Mouse (Mus musculus): ENCODE measurements around the gene 9130023H24Rik. TPM values are rescaled to one million over a fixed set of nuclear protein-coding genes. Genes with fewer than 3 reads are reported as not detected.
A peak's percentile ranks its signal among the peaks of the same experiment; 100 is the strongest.

The 9130023H24Rik gene
- total RNA-seq, 2 experiments from 2014 or later, result 4.6 to 5.5 TPM

GRCm38 (mm10) chr7:128247443-128247842, 9.6 kb upstream of the 9130023H24Rik start:
- DNase-seq (ENCODE audit: low spot score in 2 of 2), result peak; percentile 71 to 90

- peak; percentile 54 to 73 for DNase-seq (ENCODE audit: low spot score in 2 of 2)
Observed at GRCm38 (mm10) chr7:128246496-128247391, 8.9 kb upstream of the 9130023H24Rik start, which contains the start of gene Tgfb1i1. TSS of gene Tgfb1i1 (plus strand) at chr7:128246812.

DNA sequence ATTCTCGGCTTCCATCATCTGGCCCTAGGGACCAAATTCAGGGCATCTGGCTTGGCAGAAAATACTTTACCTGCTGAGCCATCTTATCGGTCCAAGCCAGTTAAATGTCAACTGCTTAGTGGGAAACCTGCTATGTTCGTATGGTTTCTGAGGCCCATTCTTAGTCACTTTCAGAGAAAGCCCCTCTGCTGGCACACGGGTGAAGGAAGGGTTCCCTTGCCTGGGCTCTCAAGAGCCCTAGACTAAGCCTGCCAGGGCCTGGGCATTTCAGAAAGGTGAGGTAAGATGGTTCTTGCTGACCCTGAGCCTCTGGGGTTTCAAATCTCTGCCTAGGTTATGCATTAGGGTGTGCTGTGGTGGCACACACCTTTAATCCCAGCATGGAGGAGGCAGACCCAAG, 7.7 kb upstream of the 9130023H24Rik start:
- no peak for DNase-seq (ENCODE audit: low spot score in 2 of 2)

DNA sequence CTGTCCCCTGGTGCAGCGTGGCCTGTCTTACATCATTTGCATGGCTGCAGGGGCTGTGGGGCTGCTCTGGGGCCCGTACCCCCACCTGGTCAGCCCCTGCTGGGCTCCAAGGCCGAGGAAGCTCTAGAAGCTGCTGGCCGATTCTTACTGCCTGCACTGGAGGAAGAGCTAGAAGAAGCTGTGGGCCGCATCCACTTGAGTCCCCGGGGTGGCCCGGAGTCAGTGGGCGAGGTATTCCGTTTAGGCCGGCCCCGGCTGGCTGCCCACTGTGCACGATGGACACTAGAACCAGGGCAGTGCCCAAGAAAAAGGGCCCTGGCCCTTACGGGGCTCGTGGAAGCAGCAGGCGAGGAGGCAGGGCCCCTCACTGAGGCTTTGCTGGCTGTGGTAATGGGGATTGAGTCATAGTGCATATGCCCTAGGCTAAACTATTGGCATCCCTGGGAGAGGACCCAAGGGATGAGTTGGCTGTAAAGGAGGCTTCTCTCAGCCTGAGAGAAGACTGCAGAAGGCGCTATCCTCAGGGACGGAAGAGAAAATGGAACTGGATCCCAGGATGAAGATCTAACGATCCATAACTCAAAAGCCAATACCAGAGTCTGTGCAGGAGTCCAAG, 6.7 kb upstream of the 9130023H24Rik start:
- no peak for DNase-seq (ENCODE audit: low spot score in 2 of 2)

DNA sequence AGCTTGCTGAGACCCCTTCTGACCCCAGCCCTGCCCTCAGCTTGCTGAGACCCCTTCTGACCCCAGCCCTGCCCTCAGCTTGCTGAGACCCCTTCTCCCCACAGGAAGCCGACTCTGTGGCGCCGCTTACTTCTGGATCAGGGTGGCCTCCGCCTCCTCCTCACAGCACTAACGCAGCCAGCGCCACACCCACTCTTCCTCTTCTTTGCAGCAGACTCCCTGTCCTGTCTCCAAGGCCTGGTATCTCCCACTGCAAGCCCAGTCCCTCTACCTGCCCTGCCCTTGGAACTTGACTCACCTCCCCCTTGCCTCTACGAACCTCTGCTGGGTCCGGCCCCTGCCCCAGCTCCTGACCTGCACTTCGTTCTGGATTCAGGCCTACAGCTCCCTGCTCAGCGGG, 6.1 kb upstream of the 9130023H24Rik start:
- no peak for DNase-seq (ENCODE audit: low spot score in 2 of 2)

GRCm38 (mm10) chr7:128242331-128242730, 4.5 kb upstream of the 9130023H24Rik start:
- DNase-seq (ENCODE audit: low spot score in 2 of 2), result no peak

DNA sequence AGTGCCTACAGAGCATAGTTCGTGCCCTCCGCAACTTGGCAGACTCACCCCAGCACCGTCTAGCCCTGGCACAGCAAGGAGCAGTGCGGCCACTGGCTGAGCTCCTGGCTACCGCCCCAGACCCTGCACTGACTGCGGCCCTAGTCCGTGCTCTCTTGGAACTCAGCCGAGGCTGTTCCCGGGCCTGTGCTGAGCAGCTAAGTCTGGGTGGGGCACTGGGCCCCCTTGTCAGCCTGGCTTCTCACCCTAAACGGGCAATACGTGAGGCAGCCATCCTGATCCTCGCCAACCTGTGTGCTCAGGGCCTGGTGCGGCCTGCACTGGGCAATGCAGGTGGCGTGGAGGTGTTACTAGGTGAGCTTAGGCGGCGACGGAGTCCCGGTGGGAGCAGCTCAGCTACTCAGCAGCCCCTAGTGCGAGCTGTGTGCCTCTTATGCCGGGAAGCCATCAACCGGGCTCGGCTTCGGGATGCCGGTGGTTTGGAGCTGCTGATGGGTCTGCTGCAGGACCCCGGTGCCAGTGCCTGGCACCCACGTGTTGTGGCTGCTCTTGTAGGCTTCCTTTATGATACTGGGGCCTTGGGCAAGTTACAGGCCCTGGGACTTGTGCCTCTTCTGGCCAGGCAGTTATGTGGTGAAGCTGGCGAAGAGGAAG, 2.4 kb upstream of the 9130023H24Rik start:
- DNase-seq (ENCODE audit: low spot score in 2 of 2), result no peak

DNA sequence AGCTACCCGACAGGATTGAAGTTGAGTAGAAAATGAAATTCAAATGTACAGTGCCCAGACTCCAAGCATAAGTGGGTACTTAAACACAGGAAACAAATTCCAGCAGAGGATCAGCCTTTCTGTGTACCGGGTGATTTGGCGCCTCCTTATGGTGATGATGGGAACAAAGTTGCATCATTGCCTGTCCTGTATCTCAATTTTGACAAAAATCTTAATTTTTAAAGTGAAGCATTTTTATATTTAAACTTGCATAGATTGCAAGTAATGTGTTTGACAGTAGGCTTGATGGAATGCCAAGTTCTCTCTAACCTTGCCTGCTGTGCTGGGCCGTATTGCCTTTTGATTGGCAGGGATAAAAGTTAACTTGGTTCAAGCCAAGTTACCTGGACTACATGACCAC, 1.2 kb upstream of the 9130023H24Rik start:
- no peak for DNase-seq (ENCODE audit: low spot score in 2 of 2)

DNA sequence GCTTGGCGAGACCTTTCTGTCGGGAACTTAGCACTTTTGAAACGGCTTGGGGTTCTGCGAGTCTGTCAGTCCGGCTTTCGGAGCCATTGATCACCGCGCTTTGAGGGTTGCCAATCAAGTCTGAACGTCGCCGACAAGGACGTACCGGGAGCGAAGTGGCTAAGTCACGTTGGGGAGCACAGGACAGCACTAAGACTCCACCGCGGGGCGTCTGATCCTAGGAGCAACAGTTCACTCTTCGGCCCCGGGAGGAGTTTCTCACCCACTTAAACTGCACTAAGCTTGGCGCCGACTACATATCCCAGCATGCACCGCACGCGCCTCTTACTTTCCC, 271 bp downstream of the 9130023H24Rik start:
- no peak for DNase-seq (ENCODE audit: low spot score in 2 of 2)

- DNase-seq (ENCODE audit: low spot score in 2 of 2), result peak; percentile 80 to 88
Observed at GRCm38 (mm10) chr7:128236856-128237592, 807 bp downstream of the 9130023H24Rik start, which contains the start of gene Armc5. TSS of gene Armc5 (plus strand) at chr7:128237342.

DNA sequence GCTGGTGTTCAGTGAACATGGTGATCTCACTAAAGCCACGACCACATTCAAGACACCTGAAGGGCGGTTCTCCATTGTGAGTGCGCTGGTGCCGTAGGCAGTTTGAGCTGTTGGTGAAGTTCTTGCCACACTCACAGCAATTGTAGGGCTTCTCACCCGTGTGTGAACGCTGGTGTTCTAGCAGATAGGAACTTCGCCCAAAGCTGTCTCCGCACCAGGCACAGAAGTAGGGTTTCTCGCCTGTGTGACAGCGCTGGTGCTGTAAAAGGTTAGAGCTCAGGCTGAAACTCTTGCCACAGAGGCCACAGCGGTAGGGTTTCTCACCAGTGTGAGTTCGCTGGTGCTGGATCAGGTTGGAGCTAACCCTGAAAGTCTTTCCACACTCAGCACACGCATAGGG, 1.4 kb downstream of the 9130023H24Rik start:
- no peak for DNase-seq (ENCODE audit: low spot score in 2 of 2)

- no peak for DNase-seq (ENCODE audit: low spot score in 2 of 2)
Observed at GRCm38 (mm10) chr7:128235481-128235880, 2.4 kb downstream of the 9130023H24Rik start.

- no peak for DNase-seq (ENCODE audit: low spot score in 2 of 2)
Observed at GRCm38 (mm10) chr7:128234796-128235195, 3.0 kb downstream of the 9130023H24Rik start.

DNA sequence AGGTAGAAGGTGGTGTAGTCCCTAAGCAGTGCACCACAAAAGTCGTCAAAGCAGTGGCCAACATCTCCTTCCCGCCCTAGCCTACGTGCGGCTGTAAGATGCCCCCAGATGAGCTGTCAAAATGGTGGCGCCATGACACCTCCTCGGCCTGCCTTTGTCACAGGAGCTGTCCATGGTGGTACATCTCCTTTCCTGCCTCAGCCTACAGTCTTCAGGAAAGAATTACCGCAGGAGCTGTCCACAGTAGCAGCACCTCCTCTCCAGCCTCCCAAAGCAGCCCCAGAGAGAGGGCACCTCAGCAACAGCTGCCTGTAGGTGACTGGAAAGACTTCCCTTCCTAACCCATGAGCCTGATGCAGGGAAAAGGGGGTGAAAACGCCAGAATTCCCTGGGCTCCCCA, 6.1 kb downstream of the 9130023H24Rik start:
- DNase-seq (ENCODE audit: low spot score in 2 of 2), result no peak

DNA sequence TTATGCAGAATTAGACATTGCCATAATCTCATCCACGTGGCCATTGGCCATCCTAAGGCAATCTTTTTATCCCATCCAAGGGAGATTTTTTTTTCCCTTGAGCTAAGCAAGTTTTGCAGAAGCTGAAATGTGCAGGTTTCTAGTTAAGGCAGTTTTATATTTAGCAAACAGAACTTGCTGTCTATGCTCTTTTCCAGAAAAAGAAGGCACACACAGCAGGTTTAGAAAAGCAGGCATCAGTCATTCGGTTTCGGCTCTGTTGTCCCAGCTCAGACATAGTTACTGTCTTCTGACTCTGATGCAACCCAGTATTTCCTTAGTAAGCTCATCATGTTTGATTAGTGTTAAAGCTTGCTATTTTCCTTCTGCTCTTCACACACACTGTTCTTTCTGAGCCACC, 16.9 kb downstream of the 9130023H24Rik start:
- no peak for DNase-seq (ENCODE audit: low spot score in 2 of 2)

DNA sequence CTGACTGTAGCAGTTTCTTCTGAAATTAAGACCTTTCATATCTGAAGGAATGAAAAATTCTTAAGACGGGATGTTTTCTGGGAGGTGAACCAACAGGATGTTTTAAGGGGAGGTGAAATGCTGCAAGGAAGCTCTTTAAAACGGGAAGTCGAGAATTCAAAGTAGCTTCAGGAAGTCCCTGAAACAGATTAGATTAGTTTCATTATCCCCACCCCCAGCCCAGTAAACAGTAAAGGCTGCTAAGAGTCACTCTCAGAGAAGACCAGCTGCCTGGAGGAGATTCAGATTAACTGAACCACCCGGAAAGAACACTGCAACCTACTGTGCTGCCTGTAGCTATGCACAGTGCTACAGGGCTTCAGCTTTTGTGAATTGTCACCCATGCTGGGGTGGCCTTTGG, 17.9 kb downstream of the 9130023H24Rik start:
- DNase-seq (ENCODE audit: low spot score in 2 of 2), result no peak

GRCm38 (mm10) chr7:128209826-128210225, 28.0 kb downstream of the 9130023H24Rik start:
- no peak for DNase-seq (ENCODE audit: low spot score in 2 of 2)

- DNase-seq (ENCODE audit: low spot score in 2 of 2), result peak in 1 of 2 experiments; percentile 51
Observed at GRCm38 (mm10) chr7:128208187-128208586, 29.6 kb downstream of the 9130023H24Rik start.

- no peak for DNase-seq (ENCODE audit: low spot score in 2 of 2)
Observed at GRCm38 (mm10) chr7:128206152-128206551, 31.7 kb downstream of the 9130023H24Rik start, which contains the start of gene Cox6a2. TSS of gene Cox6a2 (minus strand) at chr7:128206387.

- DNase-seq (ENCODE audit: low spot score in 2 of 2), result no peak
Observed at GRCm38 (mm10) chr7:128205695-128206094, 32.1 kb downstream of the 9130023H24Rik start.

- DNase-seq (ENCODE audit: low spot score in 2 of 2), result no peak
Observed at GRCm38 (mm10) chr7:128204179-128204578, 33.7 kb downstream of the 9130023H24Rik start.
